Mouse (Mus musculus) left cerebral cortex, adult 11 months (tissue): ENCODE data around the gene Itga8.

ENCODE experiments used
- DNase-seq: peaks from one replicate; pipeline ENCODE4 v3.0.0; 2022; ENCODE audit warnings: low spot score

Gene Itga8

GRCm38 (mm10) chr2:12090993-12091392 is 210.7 kb downstream of the Itga8 start:
- no peak for DNase-seq

GRCm38 (mm10) chr2:12085492-12085891 is 216.2 kb downstream of the Itga8 start:
- no peak for DNase-seq

- no peak for DNase-seq
These were observed 217.4 kb downstream of the Itga8 start for GRCm38 (mm10) chr2:12084341-12084740.

GRCm38 (mm10) chr2:12077266-12077891 is 224.3 kb downstream of the Itga8 start:
- DNase-seq: no peak

GRCm38 (mm10) chr2:12065669-12066399 is 235.9 kb downstream of the Itga8 start:
- DNase-seq: no peak

- DNase-seq: no peak
These were observed 241.5 kb downstream of the Itga8 start for GRCm38 (mm10) chr2:12060034-12060723.
